Mouse (Mus musculus): ENCODE measurements at regions not wholly inside any gene's neighbourhood (a gene's known extent, or its start where the extent isn't known, plus 50 kb on each side); places are given as distances from the start of the nearest gene placed in this dataset.

GRCm38 (mm10) chr12:19387706-19388105 is 566.6 kb upstream of the Gm21863 start:
- peak; percentile 60 to 79 for DNase-seq
